Mouse (Mus musculus) embryo, embryonic 9.5 days (tissue): Measurements from ENCODE around the gene Samd4b.
"Not testable (repeated sequence)": the region's sequence is repeated elsewhere in the genome, so short reads cannot be mapped to it uniquely, and the experiment has no call there.

ENCODE experiments used
- DNase-seq: peaks from one replicate; pipeline ENCODE4 v3.0.0-alpha.2; 2017; ENCODE audit errors: extremely low spot score

The Samd4b gene

GRCm38 (mm10) chr7:28561967-28562366 lies 36.0 kb downstream of the Samd4b start:
- DNase-seq, result no peak

GRCm38 (mm10) chr7:28560856-28561255 lies 37.1 kb downstream of the Samd4b start:
- no peak for DNase-seq

GRCm38 (mm10) chr7:28558486-28558885 lies 39.5 kb downstream of the Samd4b start:
- no peak for DNase-seq

- no peak for DNase-seq
Observed at GRCm38 (mm10) chr7:28557708-28558107, 40.2 kb downstream of the Samd4b start.

GRCm38 (mm10) chr7:28557069-28557468 lies 40.9 kb downstream of the Samd4b start:
- no peak for DNase-seq

- DNase-seq, result no peak
Observed at GRCm38 (mm10) chr7:28555939-28556535, 41.9 kb downstream of the Samd4b start.

GRCm38 (mm10) chr7:28553076-28553475 lies 44.9 kb downstream of the Samd4b start:
- DNase-seq, result no peak

GRCm38 (mm10) chr7:28547628-28548027 lies 50.3 kb downstream of the Samd4b start:
- DNase-seq, result no peak

GRCm38 (mm10) chr7:28547154-28547553 lies 50.8 kb downstream of the Samd4b start, which contains the start of gene Nccrp1:
TSS of gene Nccrp1 (minus strand) at chr7:28547254.
- DNase-seq, result no peak

GRCm38 (mm10) chr7:28546649-28547048 lies 51.3 kb downstream of the Samd4b start:
- no peak for DNase-seq

- DNase-seq, result no peak
Observed at GRCm38 (mm10) chr7:28545891-28546210, 52.1 kb downstream of the Samd4b start.

- no peak for DNase-seq
Observed at GRCm38 (mm10) chr7:28545048-28545890, 52.7 kb downstream of the Samd4b start.

- peak; percentile 66 for DNase-seq
Observed at GRCm38 (mm10) chr7:28544051-28544601, 53.8 kb downstream of the Samd4b start.

GRCm38 (mm10) chr7:28540526-28540925 lies 57.4 kb downstream of the Samd4b start, which contains the start of gene Sycn:
TSS of gene Sycn (plus strand) at chr7:28540885.
- no peak for DNase-seq

- not testable (repeated sequence) for DNase-seq
Observed at GRCm38 (mm10) chr7:28538886-28539285, 59.1 kb downstream of the Samd4b start.

- no peak for DNase-seq
Observed at GRCm38 (mm10) chr7:28532005-28532404, 65.9 kb downstream of the Samd4b start.

- peak; percentile 79 for DNase-seq
Observed at GRCm38 (mm10) chr7:28527922-28528719, 69.8 kb downstream of the Samd4b start.

- not testable (repeated sequence) for DNase-seq
Observed at GRCm38 (mm10) chr7:28522536-28522935, 75.4 kb downstream of the Samd4b start, which contains the start of gene Ifnl3. TSS of gene Ifnl3 (plus strand) at chr7:28522836.

- DNase-seq, result no peak
Observed at GRCm38 (mm10) chr7:28511441-28511840, 86.5 kb downstream of the Samd4b start.

- not testable (repeated sequence) for DNase-seq
Observed at GRCm38 (mm10) chr7:28510405-28510974, 87.5 kb downstream of the Samd4b start, which contains the start of gene Ifnl2. TSS of gene Ifnl2 (minus strand) at chr7:28510455.

GRCm38 (mm10) chr7:28509121-28509520 lies 88.8 kb downstream of the Samd4b start:
- DNase-seq, result not testable (repeated sequence)
